Mouse (Mus musculus) liver, embryonic 16.5 days (tissue): Measurements from ENCODE around the gene Asxl1. TPM values are rescaled to one million over a fixed set of nuclear protein-coding genes. Genes with fewer than 3 reads are reported as not detected.

Source experiments
- ATAC-seq: fragments of 200-750 bp; cut with Nextera tagmentation; 2 replicates; pipeline ENCODE4 v1.8.0; 2017; ENCODE audit warnings: low read depth, mild to moderate bottlenecking, moderate number of reproducible peaks, moderate library complexity
- H3K27ac ChIP-seq: fragments of 300-500 bp; sonication (generic); 2 replicates; pipeline ENCODE4 v1.5.1; 2014; ENCODE audit warnings: mild to moderate bottlenecking, low read length
- H3K27me3 ChIP-seq: fragments of 300-500 bp; sonication (generic); 2 replicates; pipeline ENCODE4 v1.6.1; 2014; ENCODE audit warnings: low read depth, low read length, mixed read lengths; ENCODE audit not compliant: control insufficient read depth, insufficient read depth
- H3K36me3 ChIP-seq: fragments of 300-500 bp; sonication (generic); 2 replicates; pipeline ENCODE4 v1.6.1; 2014; ENCODE audit warnings: mild to moderate bottlenecking; ENCODE audit not compliant: control insufficient read depth, insufficient read depth
- H3K4me1 ChIP-seq: fragments of 300-500 bp; sonication (generic); 2 replicates; pipeline ENCODE4 v1.6.1; 2014; ENCODE audit warnings: low read depth, low read length, mixed read lengths; ENCODE audit not compliant: control insufficient read depth
- H3K4me2 ChIP-seq: fragments of 300-500 bp; sonication (generic); 2 replicates; pipeline ENCODE4 v1.6.1; 2014; ENCODE audit warnings: low read depth, low read length, mixed read lengths
- H3K4me3 ChIP-seq: fragments of 300-500 bp; sonication (generic); 2 replicates; pipeline ENCODE4 v1.5.1; 2014; ENCODE audit warnings: low read depth, mild to moderate bottlenecking, low read length
- H3K9ac ChIP-seq: fragments of 300-500 bp; sonication (generic); 2 replicates; pipeline ENCODE4 v1.6.1; 2014; ENCODE audit warnings: low read depth, low read length
- H3K9me3 ChIP-seq: fragments of 300-500 bp; sonication (generic); replicated peaks from 2 replicates; pipeline ENCODE4 v1.6.1; 2016; ENCODE audit warnings: low read length; ENCODE audit not compliant: control insufficient read depth
- WGBS: fragments of 180-500 bp; shearing (Covaris S2); extraction: QIAGEN DNeasy Blood & Tissue Kit; methylation state at CpG from one replicate; pipeline ENCODE4 v1.1.7; 2014; ENCODE audit not compliant: insufficient replicate concordance; 5-methylcytosine and 5-hydroxymethylcytosine counted together
- polyA plus RNA-seq: library from polyadenylated mRNA; unstranded; fragments of >200 nt; fragmentation: Nextera tagmentation; extraction: Ambion mirVana; gene quantifications from 2 replicates; pipeline ENCODE4 v1.2.1, GENCODE M21; 2015

The Asxl1 gene
- polyA plus RNA-seq, 1 experiment from 2014 or later, result 4.7 TPM

GRCm38 (mm10) chr2:153393045-153393444 lies 47.4 kb downstream of the Asxl1 start:
- no peak overlapping the region for H3K9ac ChIP-seq
- H3K9me3 ChIP-seq, result no peaks in the 10 kb centered on the region
- WGBS, result 93% methylated on average over 10 of the region's 10 CpGs
- H3K4me3 ChIP-seq, result no peak overlapping the region
- no peaks in the 10 kb centered on the region for H3K27me3 ChIP-seq
- peaks cover 67% of the 10 kb centered on the region for H3K36me3 ChIP-seq
- no peak for ATAC-seq
- H3K27ac ChIP-seq, result no peak overlapping the region
- peaks cover 9% of the 10 kb centered on the region for H3K4me1 ChIP-seq
- no peak overlapping the region for H3K4me2 ChIP-seq

- ATAC-seq, result no peak
- Histone ChIP-seq H3K9ac (no peak overlapping the region), H3K4me1 (no peaks in the 10 kb centered on the region), H3K4me2 (no peak overlapping the region), H3K9me3 (no peaks in the 10 kb centered on the region), H3K4me3 (no peak overlapping the region), H3K27ac (no peak overlapping the region), H3K36me3 (peaks cover 89% of the 10 kb centered on the region), H3K27me3 (no peaks in the 10 kb centered on the region)
- WGBS, result 82% methylated on average over 11 of the region's 11 CpGs
Measured at GRCm38 (mm10) chr2:153397790-153398515, 52.3 kb downstream of the Asxl1 start.

GRCm38 (mm10) chr2:153399166-153399565 lies 53.5 kb downstream of the Asxl1 start:
- peaks cover 77% of the 10 kb centered on the region for H3K36me3 ChIP-seq
- H3K27ac ChIP-seq, result no peak overlapping the region
- H3K4me1 ChIP-seq, result no peaks in the 10 kb centered on the region
- WGBS, result 78% methylated on average over 15 of the region's 15 CpGs
- ATAC-seq, result no peak
- no peak overlapping the region for H3K4me3 ChIP-seq
- H3K27me3 ChIP-seq, result no peaks in the 10 kb centered on the region
- no peak overlapping the region for H3K4me2 ChIP-seq
- no peak overlapping the region for H3K9ac ChIP-seq
- no peaks in the 10 kb centered on the region for H3K9me3 ChIP-seq

- Histone ChIP-seq H3K4me1 (peaks cover 2% of the 10 kb centered on the region), H3K36me3 (peaks cover 33% of the 10 kb centered on the region), H3K4me3 (no peak overlapping the region), H3K9me3 (no peaks in the 10 kb centered on the region), H3K27me3 (no peaks in the 10 kb centered on the region), H3K27ac (no peak overlapping the region), H3K9ac (no peak overlapping the region), H3K4me2 (no peak overlapping the region)
- 0 out of 2 replicates have a peak, but pooled peaks have one; percentile 8 for ATAC-seq
- WGBS, result 78% methylated on average over 3 of the region's 3 CpGs
Measured at GRCm38 (mm10) chr2:153404062-153404461, 58.4 kb downstream of the Asxl1 start.

GRCm38 (mm10) chr2:153404882-153405281 lies 59.3 kb downstream of the Asxl1 start:
- peaks cover 2% of the 10 kb centered on the region for H3K4me1 ChIP-seq
- no peaks in the 10 kb centered on the region for H3K27me3 ChIP-seq
- H3K9me3 ChIP-seq, result no peaks in the 10 kb centered on the region
- peaks cover 25% of the 10 kb centered on the region for H3K36me3 ChIP-seq
- no peak overlapping the region for H3K9ac ChIP-seq
- no peak overlapping the region for H3K27ac ChIP-seq
- no peak overlapping the region for H3K4me3 ChIP-seq
- H3K4me2 ChIP-seq, result no peak overlapping the region
- peak; percentile 61 for ATAC-seq
- 59% methylated on average over 3 of the region's 3 CpGs for WGBS

- H3K27me3 ChIP-seq, result no peaks in the 10 kb centered on the region
- no peak for ATAC-seq
- H3K4me1 ChIP-seq, result peaks cover 2% of the 10 kb centered on the region
- no peak overlapping the region for H3K9ac ChIP-seq
- H3K4me2 ChIP-seq, result no peak overlapping the region
- H3K4me3 ChIP-seq, result no peak overlapping the region
- H3K9me3 ChIP-seq, result no peaks in the 10 kb centered on the region
- no peak overlapping the region for H3K27ac ChIP-seq
- peaks cover 13% of the 10 kb centered on the region; the same call in 1 of the 2 replicates for H3K36me3 ChIP-seq
- WGBS, result 70% methylated on average over 6 of the region's 6 CpGs
Measured at GRCm38 (mm10) chr2:153406882-153407281, 61.3 kb downstream of the Asxl1 start.

GRCm38 (mm10) chr2:153408971-153409370 lies 63.3 kb downstream of the Asxl1 start:
- Histone ChIP-seq H3K27me3 (no peaks in the 10 kb centered on the region), H3K9ac (no peak overlapping the region), H3K4me3 (no peak overlapping the region), H3K27ac (no peak overlapping the region), H3K4me2 (no peak overlapping the region), H3K9me3 (no peaks in the 10 kb centered on the region), H3K36me3 (peaks cover 8% of the 10 kb centered on the region), H3K4me1 (peaks cover 2% of the 10 kb centered on the region)
- ATAC-seq, result no peak
- WGBS, result 84% methylated on average over 3 of the region's 3 CpGs

- peaks cover 13% of the 10 kb centered on the region for H3K36me3 ChIP-seq
- no peak overlapping the region for H3K4me3 ChIP-seq
- H3K4me2 ChIP-seq, result no peak overlapping the region
- no peaks in the 10 kb centered on the region for H3K9me3 ChIP-seq
- no peaks in the 10 kb centered on the region for H3K27me3 ChIP-seq
- no peak overlapping the region for H3K27ac ChIP-seq
- no peak overlapping the region for H3K9ac ChIP-seq
- 55% methylated on average over 9 of the region's 9 CpGs for WGBS
- ATAC-seq, result no peak
- no peaks in the 10 kb centered on the region; the same call in 1 of the 2 replicates for H3K4me1 ChIP-seq
Measured at GRCm38 (mm10) chr2:153411557-153411956, 65.9 kb downstream of the Asxl1 start.

- Histone ChIP-seq H3K36me3 (peaks cover 23% of the 10 kb centered on the region), H3K27me3 (no peaks in the 10 kb centered on the region), H3K4me3 (no peak overlapping the region), H3K27ac (no peak overlapping the region), H3K9ac (no peak overlapping the region), H3K4me1 (no peaks in the 10 kb centered on the region; the same call in 1 of the 2 replicates), H3K4me2 (no peak overlapping the region), H3K9me3 (no peaks in the 10 kb centered on the region)
- no peak for ATAC-seq
- 70% methylated on average over 6 of the region's 6 CpGs for WGBS
Measured at GRCm38 (mm10) chr2:153412563-153412962, 66.9 kb downstream of the Asxl1 start.
